Mouse (Mus musculus) cerebellum, adult 11 months (tissue): Measurements from ENCODE around the gene Tenm2.

ENCODE experiments used
- DNase-seq: peaks from one replicate; pipeline ENCODE4 v3.0.0; 2022

Gene Tenm2

GRCm38 (mm10) chr11:36096219-36096618 lies 1139.5 kb downstream of the Tenm2 start:
- DNase-seq, result peak; percentile 19

- DNase-seq, result no peak
Measured at GRCm38 (mm10) chr11:36090210-36090609, 1145.6 kb downstream of the Tenm2 start.

GRCm38 (mm10) chr11:36081399-36082053 lies 1154.2 kb downstream of the Tenm2 start:
- DNase-seq, result no peak

- DNase-seq, result no peak
Measured at GRCm38 (mm10) chr11:36080766-36081165, 1155.0 kb downstream of the Tenm2 start.

- DNase-seq, result no peak
Measured at GRCm38 (mm10) chr11:36078391-36078790, 1157.4 kb downstream of the Tenm2 start.

GRCm38 (mm10) chr11:36074015-36074567 lies 1161.7 kb downstream of the Tenm2 start:
- peak; percentile 65 for DNase-seq

- DNase-seq, result peak; percentile 78
Measured at GRCm38 (mm10) chr11:36073074-36073818, 1162.5 kb downstream of the Tenm2 start.

- DNase-seq, result peak; percentile 9
Measured at GRCm38 (mm10) chr11:36072646-36073045, 1163.1 kb downstream of the Tenm2 start.

GRCm38 (mm10) chr11:36072038-36072437 lies 1163.7 kb downstream of the Tenm2 start:
- no peak for DNase-seq

GRCm38 (mm10) chr11:36059325-36059843 lies 1176.4 kb downstream of the Tenm2 start:
- DNase-seq, result no peak

- DNase-seq, result no peak
Measured at GRCm38 (mm10) chr11:36056525-36056924, 1179.2 kb downstream of the Tenm2 start.

GRCm38 (mm10) chr11:36054323-36054722 lies 1181.4 kb downstream of the Tenm2 start:
- no peak for DNase-seq

- no peak for DNase-seq
Measured at GRCm38 (mm10) chr11:36053457-36053856, 1182.3 kb downstream of the Tenm2 start.

- DNase-seq, result no peak
Measured at GRCm38 (mm10) chr11:36052598-36052997, 1183.2 kb downstream of the Tenm2 start.

GRCm38 (mm10) chr11:36052091-36052490 lies 1183.7 kb downstream of the Tenm2 start:
- no peak for DNase-seq

- DNase-seq, result no peak
Measured at GRCm38 (mm10) chr11:36049547-36049946, 1186.2 kb downstream of the Tenm2 start.

GRCm38 (mm10) chr11:36045681-36046276 lies 1190.0 kb downstream of the Tenm2 start:
- peak; percentile 68 for DNase-seq

- no peak for DNase-seq
Measured at GRCm38 (mm10) chr11:36041411-36041810, 1194.4 kb downstream of the Tenm2 start.

- no peak for DNase-seq
Measured at GRCm38 (mm10) chr11:36040508-36041233, 1195.1 kb downstream of the Tenm2 start.

GRCm38 (mm10) chr11:36039825-36040224 lies 1195.9 kb downstream of the Tenm2 start:
- DNase-seq, result no peak

GRCm38 (mm10) chr11:36038386-36038785 lies 1197.4 kb downstream of the Tenm2 start:
- DNase-seq, result no peak

GRCm38 (mm10) chr11:36037311-36037710 lies 1198.5 kb downstream of the Tenm2 start:
- DNase-seq, result no peak
